Mouse (Mus musculus): ENCODE results near the gene Pgap3. TPM values are rescaled to one million over a fixed set of nuclear protein-coding genes. Genes with fewer than 3 reads are reported as not detected.
A peak's percentile ranks its signal among the peaks of the same experiment; 100 is the strongest.

The Pgap3 gene
- polyA plus RNA-seq, 1 experiment from 2014 or later = 13.0 TPM

GRCm38 (mm10) chr11:98437441-98437840 is 37.2 kb upstream of the Pgap3 start:
- Histone ChIP-seq H3K4me2 (no peak overlapping the region), H3K27ac (0 out of 2 replicates have a peak overlapping the region, but pooled peaks have one; percentile 11), H3K36me3 (peaks cover 34% of the 10 kb centered on the region), H3K27me3 (replicated peaks) (no peaks in the 10 kb centered on the region), H3K9me3 (no peaks in the 10 kb centered on the region), H3K4me1 (peaks cover 8% of the 10 kb centered on the region), H3K9ac (no peak overlapping the region), H3K4me3 (replicated peaks) (0 out of 2 replicates have a peak overlapping the region, but pooled peaks have one; percentile 71)
- no peak for ATAC-seq (ENCODE audit: insufficient read depth, low FRiP score, low read depth)
- WGBS = 71% methylated on average over 6 of the region's 6 CpGs

GRCm38 (mm10) chr11:98435723-98436122 is 35.4 kb upstream of the Pgap3 start:
- WGBS = 85% methylated on average over 9 of the region's 9 CpGs
- Histone ChIP-seq H3K4me2 (no peak overlapping the region), H3K4me1 (peaks cover 8% of the 10 kb centered on the region), H3K9me3 (no peaks in the 10 kb centered on the region), H3K9ac (no peak overlapping the region), H3K4me3 (replicated peaks) (no peak overlapping the region), H3K27me3 (replicated peaks) (no peaks in the 10 kb centered on the region), H3K27ac (no peak overlapping the region), H3K36me3 (peaks cover 39% of the 10 kb centered on the region)
- no peak for ATAC-seq (ENCODE audit: insufficient read depth, low FRiP score, low read depth)

- no peaks in the 10 kb centered on the region for H3K4me1 ChIP-seq
- 83% methylated on average over 9 of the region's 9 CpGs for WGBS
- peaks cover 59% of the 10 kb centered on the region for H3K36me3 ChIP-seq
- H3K27me3 ChIP-seq (replicated peaks) = no peaks in the 10 kb centered on the region
- H3K4me2 ChIP-seq = no peak overlapping the region
- no peak overlapping the region for H3K9ac ChIP-seq
- no peak overlapping the region for H3K27ac ChIP-seq
- ATAC-seq (ENCODE audit: insufficient read depth, low FRiP score, low read depth) = no peak
- no peak overlapping the region for H3K4me3 ChIP-seq (replicated peaks)
- no peaks in the 10 kb centered on the region for H3K9me3 ChIP-seq
Measured at GRCm38 (mm10) chr11:98431743-98432502, 31.6 kb upstream of the Pgap3 start.

GRCm38 (mm10) chr11:98428436-98428835 is 28.1 kb upstream of the Pgap3 start:
- Histone ChIP-seq H3K27me3 (replicated peaks) (no peaks in the 10 kb centered on the region), H3K4me1 (no peaks in the 10 kb centered on the region), H3K4me2 (no peak overlapping the region), H3K9me3 (no peaks in the 10 kb centered on the region), H3K9ac (no peak overlapping the region), H3K36me3 (peaks cover 50% of the 10 kb centered on the region), H3K27ac (peak overlapping the region; percentile 75), H3K4me3 (replicated peaks) (no peak overlapping the region)
- peak; percentile 53 for ATAC-seq (ENCODE audit: insufficient read depth, low FRiP score, low read depth)
- 68% methylated on average over 5 of the region's 5 CpGs for WGBS

GRCm38 (mm10) chr11:98426592-98426991 is 26.3 kb upstream of the Pgap3 start:
- Histone ChIP-seq H3K9ac (no peak overlapping the region), H3K4me3 (replicated peaks) (no peak overlapping the region), H3K36me3 (peaks cover 54% of the 10 kb centered on the region), H3K4me1 (no peaks in the 10 kb centered on the region), H3K9me3 (no peaks in the 10 kb centered on the region), H3K27me3 (replicated peaks) (no peaks in the 10 kb centered on the region), H3K27ac (no peak overlapping the region), H3K4me2 (no peak overlapping the region)
- no peak for ATAC-seq (ENCODE audit: insufficient read depth, low FRiP score, low read depth)
- 91% methylated on average over 7 of the region's 7 CpGs for WGBS

- no peaks in the 10 kb centered on the region for H3K9me3 ChIP-seq
- no peak overlapping the region for H3K9ac ChIP-seq
- peak overlapping the region; percentile 81 for H3K27ac ChIP-seq
- H3K27me3 ChIP-seq (replicated peaks) = no peaks in the 10 kb centered on the region
- H3K4me1 ChIP-seq = peaks cover 29% of the 10 kb centered on the region
- peak; percentile 47 for ATAC-seq (ENCODE audit: insufficient read depth, low FRiP score, low read depth)
- H3K36me3 ChIP-seq = peaks cover 9% of the 10 kb centered on the region; the same call in 1 of the 2 replicates
- no peak overlapping the region for H3K4me3 ChIP-seq (replicated peaks)
- 69% methylated on average over 10 of the region's 10 CpGs for WGBS
- H3K4me2 ChIP-seq = no peak overlapping the region
Measured at GRCm38 (mm10) chr11:98418939-98419547, 18.8 kb upstream of the Pgap3 start.

GRCm38 (mm10) chr11:98418273-98418672 is 18.0 kb upstream of the Pgap3 start:
- no peak overlapping the region for H3K9ac ChIP-seq
- no peak overlapping the region for H3K4me2 ChIP-seq
- H3K27me3 ChIP-seq (replicated peaks) = no peaks in the 10 kb centered on the region
- ATAC-seq (ENCODE audit: insufficient read depth, low FRiP score, low read depth) = no peak
- peak overlapping the region; percentile 81 for H3K27ac ChIP-seq
- H3K9me3 ChIP-seq = no peaks in the 10 kb centered on the region
- whole genome bisulfite sequencing = 57% methylated on average over 6 of the region's 6 CpGs
- no peak overlapping the region for H3K4me3 ChIP-seq (replicated peaks)
- peaks cover 35% of the 10 kb centered on the region for H3K4me1 ChIP-seq
- H3K36me3 ChIP-seq = peaks cover 9% of the 10 kb centered on the region; the same call in 1 of the 2 replicates

- Histone ChIP-seq H3K4me1 (peaks cover 35% of the 10 kb centered on the region), H3K9ac (no peak overlapping the region), H3K4me3 (replicated peaks) (no peak overlapping the region), H3K36me3 (no peaks in the 10 kb centered on the region), H3K27ac (no peak overlapping the region), H3K9me3 (no peaks in the 10 kb centered on the region), H3K4me2 (no peak overlapping the region), H3K27me3 (replicated peaks) (no peaks in the 10 kb centered on the region)
- ATAC-seq (ENCODE audit: insufficient read depth, low FRiP score, low read depth) = no peak
- WGBS = 71% methylated on average over 1 of the region's 1 CpGs
Measured at GRCm38 (mm10) chr11:98417074-98417473, 16.8 kb upstream of the Pgap3 start.

- H3K36me3 ChIP-seq = no peaks in the 10 kb centered on the region
- H3K27me3 ChIP-seq (replicated peaks) = no peaks in the 10 kb centered on the region
- 0 out of 2 replicates have a peak overlapping the region, but pooled peaks have one; percentile 2 for H3K27ac ChIP-seq
- WGBS = 32% methylated on average over 2 of the region's 2 CpGs
- peak overlapping the region; percentile 95 for H3K4me3 ChIP-seq (replicated peaks)
- H3K4me2 ChIP-seq = peak overlapping the region; percentile 61
- ATAC-seq (ENCODE audit: insufficient read depth, low FRiP score, low read depth) = no peak
- no peak overlapping the region for H3K9ac ChIP-seq
- no peaks in the 10 kb centered on the region for H3K9me3 ChIP-seq
- peaks cover 43% of the 10 kb centered on the region for H3K4me1 ChIP-seq
Measured at GRCm38 (mm10) chr11:98414162-98414561, 13.9 kb upstream of the Pgap3 start.

- H3K4me2 ChIP-seq = peak overlapping the region; percentile 61
- H3K9me3 ChIP-seq = no peaks in the 10 kb centered on the region
- no peaks in the 10 kb centered on the region for H3K36me3 ChIP-seq
- no peaks in the 10 kb centered on the region for H3K27me3 ChIP-seq (replicated peaks)
- no peak for ATAC-seq (ENCODE audit: insufficient read depth, low FRiP score, low read depth)
- H3K27ac ChIP-seq = 0 out of 2 replicates have a peak overlapping the region, but pooled peaks have one; percentile 96
- H3K4me1 ChIP-seq = peaks cover 46% of the 10 kb centered on the region
- peak overlapping the region; percentile 95 for H3K4me3 ChIP-seq (replicated peaks)
- WGBS = 18% methylated on average over 7 of the region's 7 CpGs
- peak overlapping the region; percentile 32; the same call in 1 of the 2 replicates for H3K9ac ChIP-seq
Measured at GRCm38 (mm10) chr11:98413731-98414130, 13.4 kb upstream of the Pgap3 start.

GRCm38 (mm10) chr11:98412797-98413301 is 12.6 kb upstream of the Pgap3 start:
- Histone ChIP-seq H3K36me3 (no peaks in the 10 kb centered on the region), H3K27me3 (replicated peaks) (no peaks in the 10 kb centered on the region), H3K9me3 (no peaks in the 10 kb centered on the region), H3K27ac (peak overlapping the region; percentile 96), H3K4me1 (peaks cover 44% of the 10 kb centered on the region), H3K4me2 (peak overlapping the region; percentile 61), H3K9ac (peak overlapping the region; percentile 79), H3K4me3 (replicated peaks) (peak overlapping the region; percentile 95)
- ATAC-seq (ENCODE audit: insufficient read depth, low FRiP score, low read depth) = peak; percentile 3; the same call in 1 of the 2 replicates
- WGBS = under 1% methylated on average over 40 of the region's 40 CpGs

- H3K4me1 ChIP-seq = peaks cover 43% of the 10 kb centered on the region
Measured at GRCm38 (mm10) chr11:98412273-98412796, 12.0 kb upstream of the Pgap3 start, which contains the start of gene Erbb2. Gene Erbb2, plus strand, starts transcription at chr11:98412470.

More at GRCm38 (mm10) chr11:98412273-98412796, 12.0 kb upstream of the Pgap3 start, which contains the start of gene Erbb2:
- Histone ChIP-seq H3K27ac (peak within 1 kb of the TSS; percentile 96), H3K4me2 (peak within 1 kb of the TSS; percentile 61), H3K4me3 (replicated peaks) (peak within 1 kb of the TSS; percentile 95), H3K9me3 (no peaks in the 10 kb centered on the region), H3K27me3 (replicated peaks) (no peaks in the 10 kb centered on the region), H3K36me3 (no peaks in the 10 kb centered on the region), H3K9ac (peak within 1 kb of the TSS; percentile 79)
- under 1% methylated on average over 37 of the region's 49 CpGs for WGBS
- ATAC-seq (ENCODE audit: insufficient read depth, low FRiP score, low read depth) = peak; percentile 81
